Mouse (Mus musculus): ENCODE measurements around the gene Cenpc1. TPM values are rescaled to one million over a fixed set of nuclear protein-coding genes. Genes with fewer than 3 reads are reported as not detected.

Gene Cenpc1
- polyA plus RNA-seq (2015; fragmentation: Nextera tagmentation; extraction: Ambion mirVana) = 29.5 and 33.6 TPM in 2 replicates

DNA sequence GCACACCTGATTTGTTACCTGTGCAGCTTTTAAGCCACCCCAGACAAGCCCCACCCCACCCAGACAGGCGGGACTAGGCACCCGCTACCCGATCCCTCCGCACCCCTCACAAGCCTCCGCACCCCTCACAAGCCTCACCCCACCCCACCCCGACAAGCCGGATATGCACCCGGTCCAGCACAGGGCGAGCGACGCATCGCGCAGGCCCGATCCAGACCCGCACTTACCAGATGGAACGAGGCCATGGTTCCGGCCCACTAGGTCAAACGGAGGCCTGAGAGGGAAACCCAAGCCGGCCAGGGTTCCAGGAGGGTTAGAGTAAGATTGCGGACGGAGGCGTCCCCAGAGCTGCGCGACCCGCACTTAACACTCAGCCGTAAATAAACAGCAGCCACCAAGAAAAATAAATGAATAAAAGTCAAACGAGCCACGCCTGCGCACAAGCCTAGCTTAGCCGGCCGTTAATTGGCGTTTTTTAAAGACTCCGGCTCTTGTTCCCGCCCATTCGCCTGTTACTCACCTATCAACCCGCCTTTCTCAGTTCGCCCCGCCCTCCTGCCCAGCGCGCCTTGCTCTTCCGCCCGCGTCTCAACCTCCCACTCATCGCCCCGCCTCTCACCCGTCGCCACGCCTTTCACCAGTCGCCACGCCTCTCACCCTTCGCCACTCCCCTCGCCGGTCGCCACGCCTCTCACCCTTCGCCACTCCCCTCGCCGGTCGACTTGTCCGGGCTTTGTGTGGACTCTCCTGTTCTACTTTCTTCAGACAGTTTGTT lies at the start of gene Cenpc1:
Cenpc1 (minus strand) TSS at position 483 of the 775 bp plus-strand sequence.
- peak within 1 kb of the TSS; percentile 83 for H3K4me2 ChIP-seq (replicated peaks; ENCODE audit: low read depth, low read length)
- peaks cover 12% of the 10 kb centered on the region; the same call in 1 of the 2 replicates for H3K4me1 ChIP-seq (ENCODE audit: insufficient read depth, low read length)
- H3K27me3 ChIP-seq (ENCODE audit: insufficient read depth, low read length) = no peaks in the 10 kb centered on the region
- H3K36me3 ChIP-seq (ENCODE audit: insufficient read depth, low read length) = no peaks in the 10 kb centered on the region
- H3K9ac ChIP-seq (replicated peaks; ENCODE audit: low read length) = peak within 1 kb of the TSS; percentile 84
- peak within 1 kb of the TSS; percentile 97 for H3K27ac ChIP-seq (ENCODE audit: low read length)
- peak within 1 kb of the TSS; percentile 86 for H3K4me3 ChIP-seq (ENCODE audit: low read length)
- whole genome bisulfite sequencing = under 1% methylated on average over 60 of the region's 60 CpGs
- H3K9me3 ChIP-seq (ENCODE audit: low read length) = no peaks in the 10 kb centered on the region
- ATAC-seq (ENCODE audit: low FRiP score, low TSS enrichment) = peak; percentile 95

DNA sequence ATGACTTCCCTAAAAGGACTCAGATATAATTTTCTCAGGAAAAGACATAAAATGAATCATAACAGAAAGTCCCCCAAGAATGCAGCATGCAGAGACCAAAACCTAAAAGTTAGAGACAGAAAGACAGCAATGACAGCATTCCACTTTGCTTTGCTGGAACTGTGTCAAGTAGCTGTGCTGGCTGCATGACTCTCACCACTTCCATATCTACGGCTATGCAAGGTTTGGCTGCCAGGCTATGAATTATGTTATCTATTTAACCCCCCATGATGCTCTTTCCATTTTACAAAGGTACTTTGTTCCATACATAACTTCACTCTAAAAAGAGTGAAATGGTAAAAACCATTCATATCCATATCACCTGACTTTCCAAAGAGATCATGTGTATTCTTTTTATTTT lies 48.6 kb upstream of the Cenpc1 start:
- ATAC-seq (ENCODE audit: low FRiP score, low TSS enrichment) = no peak
- Histone ChIP-seq H3K9ac (replicated peaks; ENCODE audit: low read length) (no peak overlapping the region), H3K4me1 (ENCODE audit: insufficient read depth, low read length) (no peaks in the 10 kb centered on the region), H3K9me3 (ENCODE audit: low read length) (no peaks in the 10 kb centered on the region), H3K4me3 (ENCODE audit: low read length) (no peak overlapping the region), H3K4me2 (replicated peaks; ENCODE audit: low read depth, low read length) (no peak overlapping the region), H3K36me3 (ENCODE audit: insufficient read depth, low read length) (0 out of 2 replicates have a peak, but pooled peaks cover 7% of the 10 kb centered on the region), H3K27ac (ENCODE audit: low read length) (no peak overlapping the region), H3K27me3 (ENCODE audit: insufficient read depth, low read length) (no peaks in the 10 kb centered on the region)
- 67% methylated on average over 1 of the region's 1 CpGs for WGBS

DNA sequence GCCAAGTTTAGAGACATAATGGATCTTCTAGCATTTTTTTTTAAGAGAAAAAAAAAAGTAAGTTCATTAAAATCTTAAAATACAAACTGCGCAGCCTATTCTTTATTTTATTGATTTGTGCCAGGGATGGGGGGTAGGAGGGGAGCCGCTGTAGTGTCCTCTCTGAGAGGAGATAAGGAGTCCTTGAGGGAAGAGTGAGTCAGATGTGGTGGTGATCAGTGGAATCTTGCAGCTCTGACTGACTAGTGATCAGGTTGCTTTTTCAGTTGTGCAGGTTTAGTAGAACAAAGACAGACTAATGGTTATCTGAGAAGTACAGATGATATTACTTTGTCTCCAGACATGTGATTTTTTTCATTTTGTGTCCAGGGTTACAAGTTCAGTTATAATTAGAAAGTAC lies 47.7 kb upstream of the Cenpc1 start:
- Histone ChIP-seq H3K27me3 (ENCODE audit: insufficient read depth, low read length) (no peaks in the 10 kb centered on the region), H3K36me3 (ENCODE audit: insufficient read depth, low read length) (peaks cover 8% of the 10 kb centered on the region; the same call in 1 of the 2 replicates), H3K9me3 (ENCODE audit: low read length) (no peaks in the 10 kb centered on the region), H3K4me2 (replicated peaks; ENCODE audit: low read depth, low read length) (no peak overlapping the region), H3K4me1 (ENCODE audit: insufficient read depth, low read length) (no peaks in the 10 kb centered on the region), H3K4me3 (ENCODE audit: low read length) (no peak overlapping the region), H3K9ac (replicated peaks; ENCODE audit: low read length) (no peak overlapping the region), H3K27ac (ENCODE audit: low read length) (no peak overlapping the region)
- ATAC-seq (ENCODE audit: low FRiP score, low TSS enrichment) = no peak
- WGBS = 93% methylated on average over 2 of the region's 2 CpGs

DNA sequence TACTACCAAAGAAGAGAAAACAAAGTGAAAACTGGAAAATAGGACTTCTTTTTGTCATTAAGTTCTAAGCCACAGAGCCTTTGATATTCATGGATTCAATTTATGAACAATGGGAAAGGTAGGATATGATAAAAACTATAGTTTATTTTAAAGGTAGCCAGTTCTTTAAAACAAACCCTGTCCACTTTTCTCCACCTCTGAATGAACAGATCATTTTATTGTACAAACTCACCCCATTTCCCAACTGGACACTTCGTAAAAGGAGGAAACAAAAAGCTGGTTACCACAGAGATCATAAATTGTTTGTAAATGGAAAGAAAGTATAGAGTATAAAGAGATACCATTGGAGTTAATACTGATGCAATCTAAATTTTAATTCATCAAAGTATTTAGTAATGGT lies 45.7 kb upstream of the Cenpc1 start:
- ATAC-seq (ENCODE audit: low FRiP score, low TSS enrichment) = no peak
- Histone ChIP-seq H3K9ac (replicated peaks; ENCODE audit: low read length) (no peak overlapping the region), H3K4me3 (ENCODE audit: low read length) (no peak overlapping the region), H3K27me3 (ENCODE audit: insufficient read depth, low read length) (no peaks in the 10 kb centered on the region), H3K4me2 (replicated peaks; ENCODE audit: low read depth, low read length) (no peak overlapping the region), H3K27ac (ENCODE audit: low read length) (no peak overlapping the region), H3K9me3 (ENCODE audit: low read length) (no peaks in the 10 kb centered on the region), H3K4me1 (ENCODE audit: insufficient read depth, low read length) (no peaks in the 10 kb centered on the region), H3K36me3 (ENCODE audit: insufficient read depth, low read length) (peaks cover 9% of the 10 kb centered on the region; the same call in 1 of the 2 replicates)
- 96% methylated on average over 1 of the region's 1 CpGs for WGBS

DNA sequence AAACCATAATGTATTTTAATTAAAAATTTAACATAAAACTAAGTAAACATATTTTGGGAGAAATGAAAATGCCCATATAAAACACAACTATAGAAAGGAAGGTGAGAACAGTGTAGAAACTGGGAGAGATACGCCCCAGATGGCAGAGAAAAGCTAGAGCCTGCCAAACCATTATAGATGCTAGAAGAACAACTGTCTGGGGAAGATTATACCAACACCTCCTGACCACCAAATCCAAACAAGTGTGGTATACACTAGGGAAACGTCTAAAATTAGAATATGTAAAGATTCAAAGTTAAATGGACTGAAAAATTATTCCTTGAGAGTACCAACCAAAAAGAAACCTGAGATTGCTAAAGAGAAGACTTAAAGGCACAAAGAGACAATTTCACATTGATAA lies 41.2 kb upstream of the Cenpc1 start:
- H3K4me1 ChIP-seq (ENCODE audit: insufficient read depth, low read length) = no peaks in the 10 kb centered on the region
- H3K36me3 ChIP-seq (ENCODE audit: insufficient read depth, low read length) = peaks cover 6% of the 10 kb centered on the region; the same call in 1 of the 2 replicates
- H3K27ac ChIP-seq (ENCODE audit: low read length) = no peak overlapping the region
- no peaks in the 10 kb centered on the region for H3K27me3 ChIP-seq (ENCODE audit: insufficient read depth, low read length)
- no peaks in the 10 kb centered on the region for H3K9me3 ChIP-seq (ENCODE audit: low read length)
- no peak overlapping the region for H3K4me3 ChIP-seq (ENCODE audit: low read length)
- H3K9ac ChIP-seq (replicated peaks; ENCODE audit: low read length) = no peak overlapping the region
- WGBS = 81% methylated on average over 2 of the region's 2 CpGs
- ATAC-seq (ENCODE audit: low FRiP score, low TSS enrichment) = no peak
- H3K4me2 ChIP-seq (replicated peaks; ENCODE audit: low read depth, low read length) = no peak overlapping the region

DNA sequence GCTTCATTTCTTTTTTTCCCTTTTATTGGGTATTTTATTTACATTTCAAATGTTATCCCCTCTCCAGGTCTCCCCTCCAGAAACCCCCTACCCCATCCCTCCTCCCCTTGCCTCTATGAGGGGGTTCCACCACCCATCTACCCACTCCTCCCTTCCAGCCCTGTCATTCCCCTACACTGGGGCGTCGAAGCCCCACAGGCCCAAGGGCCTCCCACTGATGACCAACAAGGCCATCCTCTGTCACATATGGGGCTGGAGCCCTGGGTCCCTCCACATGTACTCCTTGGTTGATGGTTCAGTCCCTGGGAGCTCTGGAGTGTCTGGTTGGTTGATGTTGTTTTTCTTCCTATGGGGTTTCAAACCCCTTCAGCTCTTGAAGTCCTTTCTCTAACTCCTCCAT lies 36.8 kb upstream of the Cenpc1 start:
- H3K9me3 ChIP-seq (ENCODE audit: low read length) = no peaks in the 10 kb centered on the region
- no peak for ATAC-seq (ENCODE audit: low FRiP score, low TSS enrichment)
- no peaks in the 10 kb centered on the region for H3K27me3 ChIP-seq (ENCODE audit: insufficient read depth, low read length)
- WGBS = 94% methylated on average over 2 of the region's 2 CpGs
- H3K9ac ChIP-seq (replicated peaks; ENCODE audit: low read length) = no peak overlapping the region
- H3K4me3 ChIP-seq (ENCODE audit: low read length) = no peak overlapping the region
- no peak overlapping the region for H3K4me2 ChIP-seq (replicated peaks; ENCODE audit: low read depth, low read length)
- H3K27ac ChIP-seq (ENCODE audit: low read length) = no peak overlapping the region
- H3K36me3 ChIP-seq (ENCODE audit: insufficient read depth, low read length) = no peaks in the 10 kb centered on the region
- H3K4me1 ChIP-seq (ENCODE audit: insufficient read depth, low read length) = no peaks in the 10 kb centered on the region

DNA sequence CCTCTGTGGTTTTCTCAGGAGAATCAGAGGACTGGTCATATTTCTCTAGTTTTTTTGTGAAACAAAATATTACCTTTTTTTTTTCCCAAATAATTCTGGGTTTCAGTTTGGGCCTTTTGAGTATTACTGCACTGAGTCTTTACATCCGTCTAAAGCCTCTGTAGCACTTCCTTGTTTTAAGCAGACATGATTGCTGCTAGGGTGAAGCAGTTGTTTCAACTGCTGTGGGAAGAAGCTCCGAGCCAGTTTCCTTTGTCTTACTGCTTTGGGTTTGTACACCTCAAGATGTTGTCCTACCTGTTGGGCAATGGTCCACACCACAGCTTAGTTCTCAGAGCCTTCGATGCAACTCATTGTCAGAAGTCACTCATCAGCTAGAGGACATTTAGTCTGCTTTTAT lies 35.2 kb upstream of the Cenpc1 start:
- H3K36me3 ChIP-seq (ENCODE audit: insufficient read depth, low read length) = no peaks in the 10 kb centered on the region
- no peak for ATAC-seq (ENCODE audit: low FRiP score, low TSS enrichment)
- H3K27me3 ChIP-seq (ENCODE audit: insufficient read depth, low read length) = no peaks in the 10 kb centered on the region
- H3K9me3 ChIP-seq (ENCODE audit: low read length) = no peaks in the 10 kb centered on the region
- no peak overlapping the region for H3K4me2 ChIP-seq (replicated peaks; ENCODE audit: low read depth, low read length)
- no peak overlapping the region for H3K27ac ChIP-seq (ENCODE audit: low read length)
- H3K9ac ChIP-seq (replicated peaks; ENCODE audit: low read length) = no peak overlapping the region
- H3K4me1 ChIP-seq (ENCODE audit: insufficient read depth, low read length) = no peaks in the 10 kb centered on the region
- H3K4me3 ChIP-seq (ENCODE audit: low read length) = no peak overlapping the region
- 85% methylated on average over 3 of the region's 3 CpGs for WGBS

DNA sequence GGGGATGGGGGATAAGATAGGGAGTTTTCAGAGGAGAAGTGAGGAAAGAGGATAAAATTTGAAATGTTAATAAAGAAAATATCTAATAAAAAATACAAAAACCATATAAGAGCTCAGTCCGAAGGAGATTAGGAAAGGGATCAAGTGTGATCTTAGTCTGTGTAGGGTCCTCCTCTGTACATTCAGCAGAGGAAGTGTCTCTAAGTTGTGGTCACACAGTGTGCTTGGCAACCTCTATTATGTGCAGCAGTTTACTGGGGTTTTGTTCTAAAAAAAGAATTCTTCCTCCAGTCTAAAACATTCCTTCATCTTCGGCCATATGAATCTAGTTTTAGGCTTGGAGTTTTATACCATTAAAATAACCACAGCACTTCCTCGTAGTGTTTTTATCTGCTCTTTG lies 33.6 kb upstream of the Cenpc1 start:
- H3K9me3 ChIP-seq (ENCODE audit: low read length) = no peaks in the 10 kb centered on the region
- H3K36me3 ChIP-seq (ENCODE audit: insufficient read depth, low read length) = no peaks in the 10 kb centered on the region
- no peak overlapping the region for H3K9ac ChIP-seq (replicated peaks; ENCODE audit: low read length)
- H3K4me3 ChIP-seq (ENCODE audit: low read length) = no peak overlapping the region
- H3K27me3 ChIP-seq (ENCODE audit: insufficient read depth, low read length) = no peaks in the 10 kb centered on the region
- ATAC-seq (ENCODE audit: low FRiP score, low TSS enrichment) = no peak
- no peaks in the 10 kb centered on the region for H3K4me1 ChIP-seq (ENCODE audit: insufficient read depth, low read length)
- no peak overlapping the region for H3K4me2 ChIP-seq (replicated peaks; ENCODE audit: low read depth, low read length)
- 89% methylated on average over 3 of the region's 3 CpGs for WGBS
- H3K27ac ChIP-seq (ENCODE audit: low read length) = no peak overlapping the region

DNA sequence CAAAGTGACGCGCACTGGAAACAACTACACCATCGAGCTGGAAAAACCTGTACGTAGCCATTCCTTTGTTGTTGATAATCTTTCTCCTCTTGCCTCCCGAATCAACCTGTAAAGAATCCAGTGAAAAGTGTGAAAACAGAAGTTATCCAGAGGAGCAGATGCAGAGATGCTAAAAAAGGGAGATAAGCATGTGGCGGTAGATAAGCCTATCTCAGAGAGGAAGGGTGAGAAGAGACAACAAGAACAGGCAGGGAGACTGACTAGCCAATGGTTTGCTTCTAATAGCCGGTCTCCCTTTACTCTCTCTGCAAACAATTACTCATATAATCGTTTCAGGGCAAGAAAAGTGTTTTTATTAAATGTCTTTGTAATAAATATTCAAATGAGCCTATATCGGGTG lies 29.4 kb upstream of the Cenpc1 start:
- Histone ChIP-seq H3K9me3 (ENCODE audit: low read length) (no peaks in the 10 kb centered on the region), H3K36me3 (ENCODE audit: insufficient read depth, low read length) (no peaks in the 10 kb centered on the region), H3K27me3 (ENCODE audit: insufficient read depth, low read length) (no peaks in the 10 kb centered on the region), H3K9ac (replicated peaks; ENCODE audit: low read length) (no peak overlapping the region), H3K27ac (ENCODE audit: low read length) (no peak overlapping the region), H3K4me2 (replicated peaks; ENCODE audit: low read depth, low read length) (no peak overlapping the region), H3K4me1 (ENCODE audit: insufficient read depth, low read length) (no peaks in the 10 kb centered on the region), H3K4me3 (ENCODE audit: low read length) (no peak overlapping the region)
- WGBS = 88% methylated on average over 9 of the region's 9 CpGs
- no peak for ATAC-seq (ENCODE audit: low FRiP score, low TSS enrichment)

DNA sequence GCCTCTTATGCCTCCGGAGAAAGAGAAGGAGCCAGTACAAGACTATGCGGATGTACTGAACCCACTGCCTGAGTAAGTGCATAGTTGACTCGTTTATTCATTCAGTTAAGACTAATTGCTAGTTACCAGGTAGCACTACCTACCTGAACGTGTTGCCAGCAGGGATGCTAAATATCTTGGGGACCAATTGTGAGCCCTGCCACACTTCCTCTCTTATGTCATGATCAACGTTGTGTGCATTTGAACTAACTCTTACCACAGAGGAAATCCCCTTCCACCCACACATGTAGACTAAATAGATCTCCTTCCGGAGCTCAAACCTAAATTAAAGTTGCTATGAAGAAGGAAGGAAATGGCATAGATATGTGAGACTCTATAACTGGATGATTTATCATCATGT lies 21.4 kb upstream of the Cenpc1 start:
- Histone ChIP-seq H3K4me2 (replicated peaks; ENCODE audit: low read depth, low read length) (no peak overlapping the region), H3K36me3 (ENCODE audit: insufficient read depth, low read length) (no peaks in the 10 kb centered on the region), H3K9me3 (ENCODE audit: low read length) (no peaks in the 10 kb centered on the region), H3K4me3 (ENCODE audit: low read length) (no peak overlapping the region), H3K9ac (replicated peaks; ENCODE audit: low read length) (no peak overlapping the region), H3K27ac (ENCODE audit: low read length) (no peak overlapping the region), H3K4me1 (ENCODE audit: insufficient read depth, low read length) (no peaks in the 10 kb centered on the region), H3K27me3 (ENCODE audit: insufficient read depth, low read length) (no peaks in the 10 kb centered on the region)
- 73% methylated on average over 6 of the region's 6 CpGs for WGBS
- no peak for ATAC-seq (ENCODE audit: low FRiP score, low TSS enrichment)
